Mouse (Mus musculus) thymus, adult 2 months (tissue): Measurements from ENCODE around the gene Nr4a1. TPM values are rescaled to one million over a fixed set of nuclear protein-coding genes. Genes with fewer than 3 reads are reported as not detected.
A peak's percentile ranks its signal among the peaks of the same experiment; 100 is the strongest.

ENCODE experiments used
- DNase-seq: peaks from one replicate; pipeline ENCODE4 v3.0.0; 2021
- H3K27ac ChIP-seq: fragments of 200-500 bp; 2 replicates; pipeline ENCODE4 v1.5.1; 2012; ENCODE audit warnings: low read length, control low read depth; ENCODE audit not compliant: control insufficient read depth, insufficient read depth
- H3K27me3 ChIP-seq: fragments of 200-500 bp; 2 replicates; pipeline ENCODE4 v1.6.1; 2012; ENCODE audit warnings: mild to moderate bottlenecking, low read length, moderate library complexity, mixed read lengths; ENCODE audit not compliant: control insufficient read depth, insufficient read depth
- H3K36me3 ChIP-seq: fragments of 200-500 bp; 2 replicates; pipeline ENCODE4 v1.6.1; 2012; ENCODE audit warnings: mild to moderate bottlenecking, low read length, moderate library complexity; ENCODE audit not compliant: control insufficient read depth, insufficient read depth
- H3K4me1 ChIP-seq: fragments of 200-500 bp; replicated peaks from 2 replicates; pipeline ENCODE4 v1.6.1; 2012; ENCODE audit warnings: low read length; ENCODE audit not compliant: control insufficient read depth, insufficient read depth
- H3K4me3 ChIP-seq: fragments of 200-500 bp; 2 replicates; pipeline ENCODE4 v1.5.1; 2012; ENCODE audit warnings: mild to moderate bottlenecking, low read length, control low read depth, moderate library complexity; ENCODE audit not compliant: control insufficient read depth, insufficient read depth
- CTCF ChIP-seq: fragments of 200-500 bp; IDR thresholded peaks from 2 replicates; pipeline ENCODE4 v1.5.1; 2012; ENCODE audit warnings: mild to moderate bottlenecking, control low read depth, low read length, moderate library complexity, borderline replicate concordance; ENCODE audit not compliant: control insufficient read depth, poor library complexity, insufficient read depth; ENCODE audit errors: extremely low read depth
- POLR2A ChIP-seq: fragments of 200-500 bp; IDR thresholded peaks from 2 replicates; pipeline ENCODE4 v1.6.1; 2012; ENCODE audit warnings: mild to moderate bottlenecking, low read length, control low read depth, moderate library complexity; ENCODE audit not compliant: control insufficient read depth, poor library complexity, insufficient read depth; ENCODE audit errors: extremely low read depth
- WGBS: fragments of 180-500 bp; shearing (Covaris S2); methylation state at CpG from one replicate; pipeline ENCODE4 v1.1.7; 2018; 5-methylcytosine and 5-hydroxymethylcytosine counted together
- polyA plus RNA-seq: library from polyadenylated mRNA; depleted of rRNA; stranded (reverse); fragments of >200 nt; gene quantifications from 2 replicates; pipeline ENCODE4 v1.2.3, GENCODE M21; 2012; rRNA removed

Nr4a1 gene
- polyA plus RNA-seq, result 164 TPM in 2 replicates

- no peak for TF ChIP-seq POLR2A
- no peak; the same call in 1 of the 2 replicates for TF ChIP-seq CTCF
- Histone ChIP-seq H3K4me1 (peaks cover 65% of the 10 kb centered on the region), H3K27ac (peak within 1 kb of the TSS; percentile 7; the same call in 1 of the 2 replicates), H3K27me3 (no peaks in the 10 kb centered on the region), H3K4me3 (peak within 1 kb of the TSS; percentile 41), H3K36me3 (no peaks in the 10 kb centered on the region)
- 6% methylated on average over 78 of the region's 82 CpGs for WGBS
- DNase-seq, result peak; percentile 72
These were observed at the start of gene Nr4a1 for GRCm38 (mm10) chr15:101253886-101254795. Gene Nr4a1, plus strand, starts transcription at chr15:101254269.

DNA sequence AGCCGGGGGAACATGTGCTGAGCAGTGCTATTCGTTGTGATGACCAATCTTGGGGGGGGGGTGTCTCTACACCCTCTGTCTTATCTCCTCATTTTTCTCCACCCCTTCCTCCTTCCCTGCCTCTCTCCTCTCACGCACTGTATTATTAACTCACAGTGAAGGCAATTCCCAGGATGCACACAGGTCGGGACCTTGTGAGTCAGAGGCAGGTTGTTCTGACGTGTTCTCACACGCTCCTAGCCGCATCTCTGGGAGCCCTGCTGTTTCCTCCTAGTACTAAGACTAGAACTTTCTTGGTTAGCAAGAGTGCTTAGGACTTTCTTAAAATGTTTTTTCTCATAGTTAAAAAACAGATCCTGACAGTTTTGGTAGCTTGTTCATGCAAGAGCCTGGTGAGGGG, 49.3 kb upstream of the Nr4a1 start:
- Histone ChIP-seq H3K27ac (no peak overlapping the region), H3K4me1 (no peaks in the 10 kb centered on the region), H3K27me3 (no peaks in the 10 kb centered on the region), H3K4me3 (no peak overlapping the region), H3K36me3 (peaks cover 18% of the 10 kb centered on the region)
- TF ChIP-seq CTCF (no peak), POLR2A (no peak)
- no peak for DNase-seq
- 95% methylated on average over 7 of the region's 7 CpGs for WGBS

DNA sequence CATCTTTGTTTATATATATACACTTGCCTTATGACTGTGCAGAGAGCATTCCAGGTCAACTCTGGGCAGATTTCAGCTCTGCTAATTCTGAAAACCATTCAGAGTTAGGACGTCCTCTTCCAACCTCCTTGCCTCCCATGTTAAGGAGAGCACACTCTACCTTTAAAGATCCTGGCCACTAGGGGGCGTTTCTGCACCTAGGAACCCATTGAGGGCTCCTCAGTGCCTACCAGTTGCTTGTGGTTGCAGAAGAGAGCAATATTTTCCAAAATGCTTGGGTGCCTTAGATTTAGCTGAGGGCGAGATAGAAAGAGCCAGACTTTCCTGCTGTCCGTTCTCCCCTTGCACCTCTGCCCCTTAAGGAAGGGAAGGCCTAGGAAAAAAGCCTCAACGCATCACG, 43.8 kb upstream of the Nr4a1 start:
- WGBS, result 72% methylated on average over 6 of the region's 6 CpGs
- no peaks in the 10 kb centered on the region for H3K4me1 ChIP-seq
- DNase-seq, result peak; percentile 72
- H3K36me3 ChIP-seq, result peaks cover 5% of the 10 kb centered on the region
- no peaks in the 10 kb centered on the region for H3K27me3 ChIP-seq
- no peak overlapping the region for H3K4me3 ChIP-seq
- TF ChIP-seq CTCF, result no peak
- TF ChIP-seq POLR2A, result no peak
- no peak overlapping the region for H3K27ac ChIP-seq

GRCm38 (mm10) chr15:101210998-101211613, 43.0 kb upstream of the Nr4a1 start:
- H3K27me3 ChIP-seq, result no peaks in the 10 kb centered on the region
- H3K4me1 ChIP-seq, result no peaks in the 10 kb centered on the region
- TF ChIP-seq POLR2A (no peak), CTCF (no peak)
- peaks cover 3% of the 10 kb centered on the region for H3K36me3 ChIP-seq
- H3K27ac ChIP-seq, result no peak overlapping the region
- no peak overlapping the region for H3K4me3 ChIP-seq
- no peak for DNase-seq
- 95% methylated on average over 14 of the region's 14 CpGs for WGBS

DNA sequence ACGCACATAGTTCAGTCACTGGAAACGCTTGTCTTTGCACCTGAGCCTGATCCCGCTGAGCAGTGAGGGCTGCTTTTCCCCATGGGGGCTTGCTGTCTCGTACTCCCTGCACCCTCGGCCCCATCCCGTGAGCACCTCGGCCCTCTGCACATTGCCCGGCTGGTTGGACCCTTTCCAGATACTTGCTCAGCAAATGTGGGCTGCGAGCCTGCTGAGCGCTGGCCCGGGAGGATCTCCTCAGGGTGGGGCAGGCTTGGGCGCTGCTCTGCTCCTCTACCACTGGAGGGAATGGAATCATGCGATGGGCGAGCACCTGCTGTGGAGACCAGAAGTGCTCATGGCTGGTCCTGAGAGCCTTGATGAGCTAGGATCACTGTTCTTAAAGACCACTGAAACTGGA, 41.6 kb upstream of the Nr4a1 start:
- TF ChIP-seq POLR2A (no peak), CTCF (no peak)
- no peak for DNase-seq
- H3K4me3 ChIP-seq, result no peak overlapping the region
- no peaks in the 10 kb centered on the region for H3K4me1 ChIP-seq
- no peak overlapping the region for H3K27ac ChIP-seq
- 92% methylated on average over 14 of the region's 14 CpGs for WGBS
- no peaks in the 10 kb centered on the region; the same call in 1 of the 2 replicates for H3K36me3 ChIP-seq
- no peaks in the 10 kb centered on the region for H3K27me3 ChIP-seq

- TF ChIP-seq CTCF (no peak), POLR2A (no peak)
- DNase-seq, result no peak
- WGBS, result 91% methylated on average over 2 of the region's 2 CpGs
- H3K27me3 ChIP-seq, result no peaks in the 10 kb centered on the region
- H3K36me3 ChIP-seq, result no peaks in the 10 kb centered on the region; the same call in 1 of the 2 replicates
- H3K4me3 ChIP-seq, result no peak overlapping the region
- no peaks in the 10 kb centered on the region for H3K4me1 ChIP-seq
- H3K27ac ChIP-seq, result no peak overlapping the region
These were observed 38.9 kb upstream of the Nr4a1 start for GRCm38 (mm10) chr15:101215136-101215535.

DNA sequence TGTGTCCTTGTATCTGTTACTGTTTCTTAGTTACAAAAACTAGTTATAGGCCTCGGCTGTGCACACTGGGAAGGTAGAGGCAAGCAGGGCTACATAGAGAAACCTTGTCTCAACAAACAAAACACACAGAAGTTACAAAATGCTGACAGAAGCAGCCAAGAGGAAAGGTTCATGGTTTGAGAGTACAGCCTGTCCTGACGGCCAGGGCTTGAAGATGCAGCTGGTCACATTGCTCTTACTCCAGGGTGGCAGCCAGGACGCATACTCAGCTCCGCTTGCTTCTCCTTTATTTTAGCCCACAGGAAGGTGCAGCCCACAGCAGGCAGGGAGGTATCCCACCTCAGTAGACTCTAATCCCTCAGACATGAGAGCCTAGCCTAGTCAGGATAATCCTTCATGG, 38.0 kb upstream of the Nr4a1 start:
- no peaks in the 10 kb centered on the region for H3K27me3 ChIP-seq
- H3K4me3 ChIP-seq, result no peak overlapping the region
- TF ChIP-seq POLR2A, result no peak
- no peak for TF ChIP-seq CTCF
- no peaks in the 10 kb centered on the region for H3K4me1 ChIP-seq
- DNase-seq, result no peak
- H3K36me3 ChIP-seq, result no peaks in the 10 kb centered on the region; the same call in 1 of the 2 replicates
- 94% methylated on average over 4 of the region's 4 CpGs for WGBS
- no peak overlapping the region for H3K27ac ChIP-seq
